Mouse (Mus musculus) liver, adult 2 months (tissue): Measurements from ENCODE around the gene Gpc3.

Source experiments
- CTCF ChIP-seq: fragments of 200-500 bp; IDR thresholded peaks from 2 replicates; pipeline ENCODE4 v1.5.1; 2011; ENCODE audit warnings: low read depth, low read length, control low read depth
- POLR2A ChIP-seq: fragments of 200-500 bp; IDR thresholded peaks from 2 replicates; pipeline ENCODE4 v1.6.1; 2011; ENCODE audit warnings: low read length, control low read depth; ENCODE audit not compliant: insufficient read depth; ENCODE audit errors: extremely low read depth

DNA sequence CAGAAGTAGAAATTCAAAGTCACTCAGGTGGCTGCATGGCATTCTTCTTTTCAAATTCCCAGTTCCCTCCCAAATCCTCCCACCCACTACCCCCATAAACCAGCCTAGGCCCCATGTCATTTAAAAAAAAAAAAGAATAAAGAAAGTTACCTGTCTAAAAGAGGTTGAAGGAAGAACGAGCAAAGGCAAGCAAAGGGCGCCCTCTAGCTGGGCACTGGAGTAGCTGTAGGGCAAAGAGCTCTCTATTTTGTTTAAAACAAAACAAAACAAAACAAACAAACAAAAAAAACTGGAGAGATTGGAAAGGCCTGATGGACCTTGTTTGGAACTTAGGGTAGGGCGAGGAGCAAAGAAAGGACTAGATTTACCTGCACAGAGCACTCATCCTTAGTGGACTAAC lies 238.6 kb downstream of the Gpc3 start:
- TF ChIP-seq POLR2A (no peak), CTCF (peak; percentile 53; the same call in 1 of the 2 replicates)
